Mouse (Mus musculus) urinary bladder, postnatal 36 days (tissue): Measurements from ENCODE around the gene Chchd6.

Source experiments
- DNase-seq, 2 experiments: peaks; one replicate each; pipeline ENCODE4 v3.0.0; 2022; ENCODE audit warnings: low spot score in 2 of 2, mixed read lengths in 1 of 2

Gene Chchd6

GRCm38 (mm10) chr6:89595018-89595776 is at the start of gene Chchd6:
Gene Chchd6, minus strand, starts transcription at chr6:89595652.
- DNase-seq, result peak; percentile 92 to 95

- DNase-seq, result peak; percentile 91 to 93
Observed at GRCm38 (mm10) chr6:89644271-89645075, 49.0 kb upstream of the Chchd6 start.

GRCm38 (mm10) chr6:89643798-89644270 is 48.4 kb upstream of the Chchd6 start, which contains the start of gene Txnrd3:
Gene Txnrd3, plus strand, starts transcription at chr6:89643988.
- DNase-seq, result peak; percentile 93 to 94

GRCm38 (mm10) chr6:89639025-89639424 is 43.6 kb upstream of the Chchd6 start:
- no peak for DNase-seq

GRCm38 (mm10) chr6:89637977-89638376 is 42.5 kb upstream of the Chchd6 start:
- DNase-seq, result no peak

GRCm38 (mm10) chr6:89634400-89634799 is 38.9 kb upstream of the Chchd6 start:
- peak in 1 of 2 experiments; percentile 9 for DNase-seq

GRCm38 (mm10) chr6:89633115-89633514 is 37.7 kb upstream of the Chchd6 start:
- no peak for DNase-seq

- DNase-seq, result peak; percentile 61 to 82
Observed at GRCm38 (mm10) chr6:89631809-89632562, 36.5 kb upstream of the Chchd6 start.

- DNase-seq, result no peak
Observed at GRCm38 (mm10) chr6:89628045-89628785, 32.8 kb upstream of the Chchd6 start.

- DNase-seq, result no peak
Observed at GRCm38 (mm10) chr6:89622647-89623046, 27.2 kb upstream of the Chchd6 start.

- no peak for DNase-seq
Observed at GRCm38 (mm10) chr6:89615373-89615755, 19.9 kb upstream of the Chchd6 start.

- no peak for DNase-seq
Observed at GRCm38 (mm10) chr6:89614596-89615372, 19.3 kb upstream of the Chchd6 start.

- no peak for DNase-seq
Observed at GRCm38 (mm10) chr6:89614107-89614471, 18.6 kb upstream of the Chchd6 start.

GRCm38 (mm10) chr6:89613336-89614106 is 18.1 kb upstream of the Chchd6 start:
- DNase-seq, result no peak

- no peak for DNase-seq
Observed at GRCm38 (mm10) chr6:89607999-89608398, 12.5 kb upstream of the Chchd6 start.

GRCm38 (mm10) chr6:89606096-89606495 is 10.6 kb upstream of the Chchd6 start:
- DNase-seq, result no peak

GRCm38 (mm10) chr6:89596510-89596909 is 1.1 kb upstream of the Chchd6 start:
- no peak for DNase-seq

- no peak for DNase-seq
Observed at GRCm38 (mm10) chr6:89595777-89596146, 310 bp upstream of the Chchd6 start.

- no peak for DNase-seq
Observed at GRCm38 (mm10) chr6:89592016-89592415, 3.4 kb downstream of the Chchd6 start.

GRCm38 (mm10) chr6:89591531-89591930 is 3.9 kb downstream of the Chchd6 start:
- DNase-seq, result no peak
